Mouse (Mus musculus): ENCODE results near the gene Pbrm1. TPM values are rescaled to one million over a fixed set of nuclear protein-coding genes. Genes with fewer than 3 reads are reported as not detected.

The Pbrm1 gene
- total RNA-seq, 2 experiments from 2014 or later: 50.7 to 53.6 TPM

- DNase-seq (ENCODE audit: low spot score in 2 of 2): no peak
These were observed 122.1 kb downstream of the Pbrm1 start for GRCm38 (mm10) chr14:31141011-31141410.

GRCm38 (mm10) chr14:31145694-31146093, 126.8 kb downstream of the Pbrm1 start:
- intact Hi-C loops (cut with DNase I): no loop called here
- no peak for DNase-seq (ENCODE audit: low spot score in 2 of 2)

More at GRCm38 (mm10) chr14:31141011-31141410, 122.1 kb downstream of the Pbrm1 start:
- intact Hi-C loops (cut with DNase I): no loop called here

- DNase-seq (ENCODE audit: low spot score in 2 of 2): no peak
- intact Hi-C loops (cut with DNase I): no loop called here
These were observed 141.5 kb downstream of the Pbrm1 start for GRCm38 (mm10) chr14:31160196-31161150.

GRCm38 (mm10) chr14:31161191-31161590, 142.3 kb downstream of the Pbrm1 start:
- no peak for DNase-seq (ENCODE audit: low spot score in 2 of 2)
- intact Hi-C loops (cut with DNase I): no loop called here

GRCm38 (mm10) chr14:31161638-31162037, 142.7 kb downstream of the Pbrm1 start:
- intact Hi-C loops (cut with DNase I): no loop called here
- DNase-seq (ENCODE audit: low spot score in 2 of 2): no peak

GRCm38 (mm10) chr14:31164067-31164466, 145.1 kb downstream of the Pbrm1 start:
- intact Hi-C loops (cut with DNase I): no loop called here
- DNase-seq (ENCODE audit: low spot score in 2 of 2): no peak

- DNase-seq (ENCODE audit: low spot score in 2 of 2): no peak
- intact Hi-C loops (cut with DNase I): no loop called here
These were observed 146.1 kb downstream of the Pbrm1 start for GRCm38 (mm10) chr14:31165010-31165409.

- intact Hi-C loops (cut with DNase I): no loop called here
- no peak for DNase-seq (ENCODE audit: low spot score in 2 of 2)
These were observed 146.5 kb downstream of the Pbrm1 start for GRCm38 (mm10) chr14:31165458-31165857.

GRCm38 (mm10) chr14:31165991-31166630, 147.2 kb downstream of the Pbrm1 start:
- peak; percentile 26 to 54 for DNase-seq (ENCODE audit: low spot score in 2 of 2)
- intact Hi-C loops (cut with DNase I): no loop called here

- DNase-seq (ENCODE audit: low spot score in 2 of 2): no peak
- intact Hi-C loops (cut with DNase I): no loop called here
These were observed 147.9 kb downstream of the Pbrm1 start for GRCm38 (mm10) chr14:31166827-31167226.

- DNase-seq (ENCODE audit: low spot score in 2 of 2): no peak
- intact Hi-C loops (cut with DNase I): no loop called here
These were observed 149.5 kb downstream of the Pbrm1 start, which contains the start of gene Stab1 for GRCm38 (mm10) chr14:31168425-31168824. Gene Stab1 (minus strand): TSS chr14:31168641.

- intact Hi-C loops (cut with DNase I): no loop called here
- no peak for DNase-seq (ENCODE audit: low spot score in 2 of 2)
These were observed 150.6 kb downstream of the Pbrm1 start for GRCm38 (mm10) chr14:31169508-31169907.

GRCm38 (mm10) chr14:31170963-31171362, 152.0 kb downstream of the Pbrm1 start:
- DNase-seq (ENCODE audit: low spot score in 2 of 2): no peak
- intact Hi-C loops (cut with DNase I): no loop called here

Other genes starting within 250 kb of the Pbrm1 start
- gene Tmem110, start 193.5 kb upstream of the Pbrm1 start, total RNA-seq (2021): 10 to 100 TPM; 21.0 to 22.1 TPM
- 1 to 10 TPM; 3.9 to 5.1 TPM for gene Mustn1, start 139.9 kb upstream of the Pbrm1 start, total RNA-seq (2021)
- not detected for gene Itih4, start 132.7 kb upstream of the Pbrm1 start, total RNA-seq (2021)
- 10 to 100 TPM in 1 of 2 experiments, 1 to 10 TPM in 1; 8.1 to 12.0 TPM for gene Itih3, start 95.4 kb upstream of the Pbrm1 start, total RNA-seq (2021)
- gene Itih1, start 75.8 kb upstream of the Pbrm1 start, total RNA-seq (2021): not detected
- 10 to 100 TPM; 14.0 to 14.1 TPM for gene Nek4, start 67.8 kb upstream of the Pbrm1 start, total RNA-seq (2021)
- gene Glt8d1, start 17.7 kb upstream of the Pbrm1 start, total RNA-seq (2021): 10 to 100 TPM; 27.2 to 30.7 TPM
- gene Spcs1, start 17.5 kb upstream of the Pbrm1 start, total RNA-seq (2021): 100 to 1,000 TPM; 171 to 175 TPM
- gene Gnl3, start within 50 bp of the Pbrm1 start, total RNA-seq (2021): 10 to 100 TPM; 44.4 to 45.4 TPM
- gene Smim4, start 109.8 kb downstream of the Pbrm1 start, total RNA-seq (2021): 10 to 100 TPM; 27.3 to 28.2 TPM
- gene Nt5dc2, start 111.9 kb downstream of the Pbrm1 start, total RNA-seq (2021): 1 to 10 TPM; 5.7 to 6.4 TPM
- gene Stab1, start 149.5 kb downstream of the Pbrm1 start, total RNA-seq (2021): 10 to 100 TPM; 26.8 to 31.4 TPM
- gene Tnnc1, start 189.2 kb downstream of the Pbrm1 start, total RNA-seq (2021): 10 to 100 TPM; 25.5 to 36.3 TPM
- gene Nisch, start 197.8 kb downstream of the Pbrm1 start, total RNA-seq (2021): 100 to 1,000 TPM; 393 to 408 TPM
- 1 to 10 TPM; 4.8 to 5.8 TPM for gene Sema3g, start 198.7 kb downstream of the Pbrm1 start, total RNA-seq (2021)
- 1 to 10 TPM; 3.5 to 4.2 TPM for gene Phf7, start 232.2 kb downstream of the Pbrm1 start, total RNA-seq (2021)
- 100 to 1,000 TPM; 132 to 133 TPM for gene Bap1, start 232.3 kb downstream of the Pbrm1 start, total RNA-seq (2021)

Data from left cerebral cortex, postnatal 14 days (tissue).